Mouse (Mus musculus): ENCODE results near the gene Abcf1.

Gene Abcf1

DNA sequence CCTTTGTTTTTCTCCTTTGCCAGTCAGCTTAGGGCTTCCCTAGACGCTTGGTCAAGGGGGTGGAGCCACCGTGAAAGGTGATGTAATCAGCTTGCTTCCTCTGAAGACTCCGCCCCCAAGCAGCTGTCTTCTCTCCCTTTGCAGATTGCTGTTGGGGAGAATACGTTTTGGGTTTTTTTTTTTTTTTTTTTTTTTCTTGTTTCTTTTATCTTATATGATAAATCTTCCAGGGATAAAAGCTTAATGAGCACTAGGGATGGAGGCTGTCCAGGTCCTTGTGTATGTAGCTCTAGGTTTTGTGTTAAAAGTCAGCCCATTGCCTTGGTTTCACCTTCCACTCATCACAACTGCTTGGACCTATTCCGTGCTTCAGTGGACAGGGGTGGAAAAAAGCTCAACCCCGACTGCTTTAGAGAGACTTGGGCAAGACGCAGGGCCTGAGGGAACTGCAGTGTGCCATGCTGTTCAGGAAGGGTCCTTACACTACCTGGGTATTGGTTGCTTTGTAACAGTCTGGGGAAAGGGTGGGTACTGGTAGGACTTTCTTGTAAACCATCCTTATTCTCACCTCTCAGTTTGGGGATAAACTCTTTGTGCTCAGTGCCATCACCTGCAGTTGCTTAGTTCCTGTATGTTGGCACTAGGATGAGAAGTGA, 50.4 kb downstream of the Abcf1 start:
- DNase-seq (ENCODE audit: low spot score) = peak; percentile 97

DNA sequence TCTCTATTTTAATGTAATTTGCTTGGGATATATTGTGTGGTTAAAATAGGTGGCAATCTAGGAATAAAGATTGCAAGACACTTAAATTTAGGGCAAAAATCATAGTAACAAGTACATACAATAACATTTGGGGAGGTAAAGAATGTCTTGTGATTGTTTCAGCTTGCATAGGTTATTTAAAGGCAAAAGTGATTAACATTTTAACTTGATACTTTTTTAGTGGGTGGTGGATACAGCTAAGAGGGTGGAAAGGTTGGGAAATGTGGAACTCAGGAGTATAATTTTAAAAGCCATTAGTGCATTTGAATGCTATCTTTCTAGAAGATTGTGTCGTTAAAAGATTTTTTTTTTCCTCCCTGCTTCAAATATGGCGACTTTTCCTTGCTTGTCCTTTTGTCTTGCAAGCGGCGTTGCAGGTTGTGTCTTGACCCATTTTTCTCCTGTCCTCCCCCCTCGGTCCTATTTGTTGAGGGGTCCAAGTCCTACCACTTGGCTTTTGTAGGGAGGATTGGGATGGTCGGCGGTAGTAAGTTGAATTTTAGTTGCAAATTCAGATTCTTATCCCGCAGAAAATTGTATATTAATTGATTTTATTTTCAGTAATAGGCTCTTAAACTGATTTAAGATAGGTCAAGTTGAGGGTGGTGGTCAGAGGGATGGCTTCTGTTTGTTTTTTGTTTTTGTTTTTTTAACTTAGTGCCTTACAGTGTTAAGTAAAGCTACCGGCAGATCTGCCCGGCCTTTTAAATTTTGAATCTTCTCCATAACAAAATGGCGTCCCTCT, 51.1 kb downstream of the Abcf1 start:
- peak; percentile 79 for DNase-seq (ENCODE audit: low spot score)

DNA sequence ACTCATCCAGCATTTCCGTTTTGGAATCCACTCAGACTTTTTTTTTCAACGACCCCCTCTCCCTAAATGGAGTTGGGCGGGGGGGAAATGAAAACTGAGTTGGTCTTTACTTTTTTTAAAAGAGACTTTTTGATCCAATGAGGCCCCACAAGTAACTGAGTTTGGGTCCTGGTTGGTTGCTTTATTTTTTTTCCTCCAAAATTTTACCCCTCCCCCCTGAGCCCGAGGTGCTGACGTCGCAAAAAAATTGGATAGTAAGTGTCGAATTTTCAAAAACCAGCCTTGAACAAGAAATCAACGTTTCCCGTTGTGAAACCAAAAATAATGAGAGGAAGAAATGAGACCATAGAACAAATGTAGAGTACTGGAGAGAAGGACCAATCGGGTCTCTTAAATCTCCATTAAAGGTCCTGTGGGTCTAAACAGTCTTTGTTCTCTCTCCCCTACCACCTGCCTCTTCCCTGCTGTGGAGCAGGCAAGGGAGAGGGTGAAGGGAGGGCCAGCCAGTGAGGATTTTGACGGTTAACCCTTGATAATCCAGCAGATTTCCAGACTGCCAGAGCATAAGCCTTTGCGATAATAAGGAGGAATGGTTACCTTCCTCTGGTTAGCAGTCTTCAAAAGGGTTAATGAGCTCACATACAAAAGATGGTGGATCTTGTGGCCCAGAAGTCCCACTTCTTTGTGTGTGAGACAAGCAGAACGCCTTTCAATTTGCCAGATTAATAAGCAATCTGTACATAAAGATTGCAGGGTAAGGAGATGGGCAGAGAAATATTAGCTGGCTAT, 51.9 kb downstream of the Abcf1 start:
- peak; percentile 86 for DNase-seq (ENCODE audit: low spot score)

DNA sequence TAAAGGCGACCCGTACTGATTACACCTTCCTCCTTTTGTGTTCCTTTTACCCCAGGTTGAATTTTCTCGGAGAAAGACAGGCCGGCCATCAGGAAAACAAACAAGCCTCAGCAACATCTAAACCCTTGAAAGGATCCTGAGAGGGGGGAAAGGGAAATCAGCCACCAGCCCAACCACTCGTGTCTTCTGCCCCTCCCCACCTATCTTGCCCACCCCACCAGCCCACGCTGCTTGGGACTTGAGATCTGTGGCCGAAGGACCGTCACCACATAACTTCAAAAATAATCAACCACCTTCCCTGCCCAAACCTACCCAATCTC, 52.5 kb downstream of the Abcf1 start:
- no peak for DNase-seq (ENCODE audit: low spot score)

DNA sequence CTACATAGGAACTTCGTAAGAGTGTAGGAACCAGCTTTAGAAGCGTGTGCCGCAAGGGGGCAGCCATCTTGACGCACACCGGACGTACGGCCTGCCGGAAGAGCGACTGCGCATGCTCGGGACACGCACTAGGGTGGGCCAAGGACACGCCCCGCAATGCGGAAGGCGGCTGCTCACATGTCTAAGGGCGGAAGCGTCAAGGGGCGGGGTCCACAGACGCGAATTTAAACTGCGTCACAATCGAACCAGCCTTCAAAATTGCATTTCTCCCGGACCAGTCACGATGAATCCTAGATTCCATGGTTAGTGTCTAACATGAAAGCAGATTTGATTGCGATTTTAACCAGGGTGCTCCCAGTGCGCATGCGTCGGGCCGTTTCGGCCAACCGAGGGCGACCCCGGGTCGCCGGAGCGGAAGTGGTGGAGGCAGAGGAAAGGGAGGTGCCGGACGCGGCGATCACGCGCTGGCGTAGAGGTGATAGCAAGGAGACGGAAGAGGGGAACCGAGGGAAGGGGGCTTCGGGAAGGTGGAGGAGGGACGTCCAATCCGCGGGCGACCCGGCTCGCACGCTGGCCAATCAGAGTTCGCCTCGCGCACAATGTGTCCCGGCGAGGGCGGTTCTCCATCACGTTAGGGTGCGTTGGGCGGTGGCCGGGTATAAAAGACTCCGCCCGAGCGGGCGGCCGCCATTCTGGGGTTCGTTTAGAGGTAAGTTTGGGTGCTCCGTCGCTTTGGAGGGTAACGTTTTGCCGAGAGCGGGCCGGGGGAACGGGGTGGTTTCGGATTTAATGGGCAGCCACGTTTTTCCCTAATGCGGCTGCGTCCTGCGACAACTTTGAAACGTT, 53.0 kb downstream of the Abcf1 start, which contains the start of the genes Mrps18b and Ppp1r10:
Gene Mrps18b, minus strand, starts transcription at position 93 of the 846 bp plus-strand sequence.
Gene Ppp1r10, plus strand, starts transcription at position 138 of the 846 bp plus-strand sequence.
- DNase-seq (ENCODE audit: low spot score) = peak; percentile 99

DNA sequence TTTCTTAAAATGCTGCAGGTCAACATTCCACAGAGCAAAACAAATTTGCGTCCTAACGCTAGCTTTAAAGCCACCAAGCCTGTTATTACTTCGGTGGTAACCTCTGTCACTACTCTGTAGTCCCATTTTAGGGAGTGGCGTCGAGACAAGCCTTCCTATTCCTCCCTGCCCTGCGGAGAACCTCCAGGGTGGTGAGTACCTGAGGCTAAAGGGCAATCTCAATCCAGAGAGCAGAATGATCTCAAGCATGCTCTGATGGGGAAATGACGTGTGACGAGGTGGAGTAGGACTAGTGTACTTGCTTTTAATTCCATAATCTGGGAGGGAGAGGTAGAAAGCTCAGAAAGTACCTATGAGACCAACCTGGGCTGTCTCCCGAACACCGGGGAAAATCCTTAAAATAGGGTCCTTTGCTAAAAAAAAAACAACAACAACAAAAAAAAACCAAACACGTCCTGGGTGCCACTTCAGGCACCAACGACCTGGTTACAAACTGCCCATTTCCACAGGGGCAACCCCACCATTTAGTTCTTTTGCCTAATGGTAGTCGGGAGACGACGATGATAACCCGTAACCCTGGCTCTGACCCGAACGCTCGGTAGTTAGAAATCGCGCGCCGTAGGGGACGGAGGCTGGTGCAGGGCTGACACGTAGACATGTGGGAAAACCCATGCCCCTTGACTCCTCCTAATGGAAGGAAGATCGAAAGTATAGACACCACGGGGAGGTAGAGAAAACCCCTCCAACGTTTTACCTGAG, 53.8 kb downstream of the Abcf1 start:
- no peak for DNase-seq (ENCODE audit: low spot score)

DNA sequence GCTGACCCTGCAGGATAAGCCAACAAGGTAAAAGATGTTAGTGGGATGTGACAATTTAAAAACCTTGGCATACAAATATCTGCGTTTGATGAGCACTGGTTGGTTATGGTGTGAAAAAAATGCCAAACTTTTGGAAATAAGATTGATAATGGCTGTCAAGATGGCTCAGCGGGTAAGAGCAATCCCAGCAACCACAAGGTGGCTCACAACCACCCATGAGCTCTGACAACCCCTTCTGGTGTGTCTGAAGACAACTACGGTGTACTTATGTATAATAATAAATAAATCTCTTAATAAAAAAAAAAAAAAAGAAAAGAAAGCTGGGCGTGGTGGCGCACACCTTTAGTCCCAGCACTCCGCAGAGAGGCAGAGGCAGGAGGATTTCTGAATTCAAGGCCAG, 54.6 kb downstream of the Abcf1 start:
- no peak for DNase-seq (ENCODE audit: low spot score)

DNA sequence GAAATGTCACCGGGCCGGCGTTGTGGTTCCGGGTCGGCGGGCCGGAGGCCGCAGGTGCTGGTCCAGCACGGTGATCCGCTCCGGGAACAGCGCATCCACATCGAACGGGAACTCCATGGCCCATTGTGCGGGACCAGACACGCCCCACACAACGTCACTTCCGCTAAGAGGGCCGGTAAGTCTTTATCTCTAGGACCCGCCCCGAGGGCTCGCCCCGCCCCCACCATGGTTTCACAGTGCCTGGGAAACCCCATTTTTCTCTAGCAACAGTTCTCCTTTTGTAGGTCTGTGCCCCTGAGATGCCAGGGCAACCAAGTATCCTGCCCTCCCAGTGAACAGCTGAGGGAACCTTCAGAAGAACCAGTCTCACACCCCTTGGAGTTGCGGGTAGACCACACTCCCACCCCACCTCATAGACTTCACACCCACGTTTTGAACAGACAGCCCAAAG, 59.6 kb downstream of the Abcf1 start, which contains the start of gene Atat1:
Gene Atat1, minus strand, starts transcription at position 157 of the 451 bp plus-strand sequence.
- peak; percentile 96 for DNase-seq (ENCODE audit: low spot score)

DNA sequence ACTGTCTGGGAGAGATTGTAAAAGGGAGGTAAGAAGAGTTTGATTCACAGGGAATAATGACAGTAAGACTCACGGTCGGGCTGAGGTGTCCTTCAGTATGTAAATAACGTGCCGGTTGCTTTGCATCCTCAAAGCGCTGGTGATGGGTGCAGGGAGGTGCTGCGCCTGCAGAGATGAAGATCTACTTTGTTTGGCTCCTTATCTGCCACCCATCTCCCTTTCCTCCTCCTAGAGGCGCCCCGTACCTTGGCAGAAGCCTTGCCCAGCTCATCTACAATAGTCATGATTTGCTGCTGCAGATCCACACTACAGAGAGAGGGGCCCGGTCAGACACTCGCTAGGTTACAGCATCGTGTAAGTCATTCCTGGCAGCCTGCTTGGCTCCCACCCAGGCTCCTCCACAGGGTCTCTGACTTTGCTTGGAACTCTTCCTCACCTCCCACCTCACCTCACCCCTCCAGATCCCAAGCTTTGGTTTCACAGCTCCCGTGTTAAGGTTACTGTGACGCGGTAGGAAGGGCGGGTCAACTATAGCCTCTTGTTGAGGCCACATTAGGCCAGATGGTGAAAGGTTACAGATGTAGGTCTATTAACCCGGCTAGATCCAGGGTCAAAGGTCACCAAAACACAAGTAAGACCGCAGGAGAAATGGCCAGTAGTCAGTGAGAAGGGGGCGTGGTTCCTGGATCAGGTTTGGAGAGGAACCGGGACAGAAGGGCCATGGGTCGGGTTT, 60.2 kb downstream of the Abcf1 start:
- DNase-seq (ENCODE audit: low spot score) = no peak

DNA sequence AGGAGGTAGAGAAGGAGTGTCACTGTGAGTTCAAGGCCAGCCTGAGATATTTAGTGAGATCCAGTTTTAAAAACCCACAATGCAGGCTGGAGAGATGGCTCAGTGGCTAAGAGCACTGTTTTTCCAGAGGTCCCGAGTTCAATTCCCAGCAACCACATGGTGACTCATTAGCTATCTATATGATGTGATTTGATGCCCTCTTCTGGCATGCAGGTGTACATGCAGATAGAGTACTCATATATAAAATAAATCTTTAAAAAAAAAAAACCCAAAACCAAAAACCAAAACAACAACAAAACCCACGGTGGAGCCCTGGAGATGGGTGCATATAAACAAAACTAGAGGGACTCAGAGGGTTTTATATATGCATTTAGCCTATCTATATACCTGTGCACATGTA, 62.0 kb downstream of the Abcf1 start:
- no peak for DNase-seq (ENCODE audit: low spot score)

Data from retina, embryonic 14.5 days (tissue).